Mouse (Mus musculus) G1E (cell line): Measurements from ENCODE around the gene Mtcl1.

Experiments used
- CTCF ChIP-seq: IDR thresholded peaks from 2 replicates; pipeline ENCODE4 v1.5.1; 2012; ENCODE audit warnings: low read depth, low read length, inconsistent platforms, mixed read lengths
- GATA1 ChIP-seq: IDR thresholded peaks from 2 replicates; pipeline ENCODE4 v1.6.1; 2012; ENCODE audit warnings: borderline replicate concordance, low read length, inconsistent platforms, mixed read lengths
- GATA2 ChIP-seq: IDR thresholded peaks from 2 replicates; pipeline ENCODE4 v1.6.1; 2012; ENCODE audit warnings: low read depth, low read length, inconsistent platforms, borderline replicate concordance

DNA sequence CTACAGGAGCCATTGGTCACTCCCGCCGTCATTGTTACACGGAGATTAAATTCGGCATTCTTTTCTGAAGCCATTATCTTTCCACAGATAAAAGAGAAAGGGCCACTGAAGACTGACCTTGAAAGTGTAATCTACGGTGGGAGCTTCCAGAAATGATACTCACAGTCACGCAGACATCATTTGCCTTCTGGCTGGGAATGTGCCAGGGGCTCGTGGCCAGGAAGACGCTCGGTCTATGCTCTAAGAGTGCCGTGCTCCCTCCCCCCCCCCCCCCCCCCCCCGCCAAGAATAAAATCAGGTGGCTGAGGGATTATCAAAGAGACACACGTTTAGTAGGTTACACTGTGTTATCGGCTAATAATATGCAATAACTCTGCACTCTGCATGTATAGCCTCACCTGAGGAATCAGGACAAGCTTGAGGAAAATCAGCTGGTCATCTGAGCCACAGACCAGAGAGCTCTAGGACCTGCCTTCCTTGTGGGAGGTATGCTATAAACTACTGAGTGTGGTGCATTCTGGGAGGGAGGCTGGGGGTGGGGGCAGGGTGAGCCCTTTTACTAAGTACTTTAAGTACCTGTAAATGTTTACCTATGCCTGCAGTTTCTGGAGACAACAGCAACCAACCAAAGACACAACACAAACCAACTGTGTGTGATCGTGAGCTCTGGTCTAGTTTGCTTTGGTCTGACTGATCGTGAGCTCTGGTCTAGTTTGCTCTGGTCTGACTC is 87.1 kb downstream of the Mtcl1 start:
- TF ChIP-seq GATA2 (no peak), CTCF (no peak), GATA1 (no peak)
